Mouse (Mus musculus): ENCODE measurements around the gene Lrrc8e.

- TF ChIP-seq CTCF (IDR thresholded peaks at IDR 0.05; ENCODE audit: low read depth) = no peak
- TF ChIP-seq EP300 (IDR thresholded peaks at IDR 0.05; ENCODE audit: low read depth) = no peak
Observed at GRCm38 (mm10) chr8:4245737-4246136, 19.1 kb downstream of the Lrrc8e start.

Data from liver, postnatal 0 days (tissue).